Mouse (Mus musculus) small intestine, adult 10 weeks (tissue): Measurements from ENCODE around the gene Prr23a3. TPM values are rescaled to one million over a fixed set of nuclear protein-coding genes. Genes with fewer than 3 reads are reported as not detected.

Experiments
- polyA plus RNA-seq: library from polyadenylated mRNA; stranded (reverse); fragments of 350-450 nt; fragmentation: Illumina TruSeq; extraction: RNeasy Lipid Tissue Mini Kit (QIAGEN cat#74804); gene quantifications from one replicate; pipeline ENCODE4 v1.2.3, GENCODE M21; 2014; ENCODE audit warnings: low replicate concordance

The Prr23a3 gene
- not detected for polyA plus RNA-seq

DNA sequence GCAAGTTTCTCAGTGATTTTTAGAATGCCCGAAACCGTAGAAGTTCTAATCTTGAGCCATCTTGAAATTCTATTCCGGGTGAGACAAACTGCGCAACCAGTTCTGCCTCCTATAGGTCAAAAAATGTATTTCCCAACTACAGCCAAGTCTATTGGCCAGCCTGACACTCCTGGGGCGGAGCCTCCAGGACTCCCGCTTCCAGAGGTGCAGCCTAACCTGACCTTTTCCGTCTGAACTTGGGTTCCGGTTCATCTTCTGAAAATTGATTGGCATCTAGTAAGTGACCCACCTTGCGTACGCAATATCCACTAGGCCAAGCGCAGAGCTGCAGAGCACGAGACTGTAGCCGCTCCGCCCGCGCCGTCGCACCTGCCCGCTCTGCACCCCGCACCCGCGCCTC lies at the start of gene Prr23a3:
Prr23a3 (plus strand) TSS at position 197 of the 400 bp plus-strand sequence.

DNA sequence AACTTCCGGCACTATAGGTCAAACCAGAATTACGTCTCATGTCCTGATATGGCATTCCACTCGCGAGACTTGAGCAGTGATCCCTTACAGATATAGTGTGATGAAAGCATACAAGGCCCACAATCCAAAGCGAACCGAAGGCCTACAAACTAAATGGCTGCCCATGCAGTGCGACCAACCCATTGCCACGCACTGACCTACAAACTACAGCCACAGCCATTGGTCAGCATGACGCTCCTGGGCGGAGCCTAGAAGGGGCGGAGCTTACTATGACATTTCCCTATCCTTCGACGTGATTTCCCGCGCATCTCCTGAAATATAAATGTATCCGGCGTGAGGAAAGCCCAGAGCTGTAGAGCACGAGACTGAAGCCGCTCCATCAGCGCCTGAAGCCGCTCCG lies 22.4 kb upstream of the Prr23a3 start, which contains the start of gene Prr23a1:
Prr23a1 (plus strand) TSS at position 387 of the 400 bp plus-strand sequence.

DNA sequence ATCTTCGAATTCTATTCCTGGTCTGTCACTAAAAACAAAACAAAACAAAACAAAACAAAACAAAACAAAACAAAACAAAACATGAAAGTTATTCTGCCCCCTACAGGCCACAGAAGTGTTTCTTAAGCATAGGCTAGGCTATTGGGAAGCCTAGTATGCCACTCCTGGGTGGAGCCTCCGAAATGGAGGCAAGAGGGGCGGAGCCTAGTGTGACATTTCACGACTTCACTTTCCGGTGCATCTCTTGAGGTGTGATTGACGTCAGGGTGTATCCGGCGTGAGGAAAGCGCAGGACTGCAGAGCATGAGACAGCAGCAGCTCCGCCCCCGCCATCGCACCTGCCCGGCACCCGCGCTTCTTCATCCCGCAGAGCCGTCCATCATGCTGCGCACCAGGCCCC lies 8.4 kb upstream of the Prr23a3 start, which contains the start of gene Prr23a2:
Prr23a2 (plus strand) TSS at position 285 of the 400 bp plus-strand sequence.

DNA sequence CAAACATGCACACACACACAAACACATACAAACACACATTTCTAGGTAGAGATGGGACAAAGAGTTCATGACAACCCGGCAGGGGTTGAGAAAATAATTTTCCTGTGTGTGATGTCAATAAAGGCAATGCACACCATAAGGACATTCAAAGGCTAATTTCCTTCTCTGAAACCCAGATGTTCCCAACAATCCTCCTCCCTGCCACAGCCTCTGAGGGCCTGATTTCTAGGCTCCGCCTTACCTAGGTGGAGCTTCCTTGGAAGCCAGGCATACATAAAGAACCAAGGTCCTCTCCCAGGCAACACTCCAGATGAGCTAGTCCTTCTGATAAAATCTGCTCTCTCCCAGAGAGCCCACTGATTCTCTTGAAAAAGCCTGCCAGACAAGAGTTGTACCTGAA lies 38.3 kb downstream of the Prr23a3 start, which contains the start of gene 7420426K07Rik:
7420426K07Rik (plus strand) TSS at position 301 of the 400 bp plus-strand sequence.

Other genes starting within 250 kb of the Prr23a3 start
- not detected for gene Prr23a1, start 22.3 kb upstream of the Prr23a3 start, polyA plus RNA-seq
- not detected for gene Prr23a2, start 8.3 kb upstream of the Prr23a3 start, polyA plus RNA-seq
- gene 7420426K07Rik, start 38.4 kb downstream of the Prr23a3 start, polyA plus RNA-seq = not detected
- gene Foxl2, start 90.5 kb downstream of the Prr23a3 start, polyA plus RNA-seq = not detected
- gene Faim, start 121.6 kb downstream of the Prr23a3 start, polyA plus RNA-seq = 10.8 TPM
- gene Gm1123, start 170.9 kb downstream of the Prr23a3 start, polyA plus RNA-seq = 250 TPM